Mouse (Mus musculus): ENCODE data around the gene Cd86. TPM values are rescaled to one million over a fixed set of nuclear protein-coding genes. Genes with fewer than 3 reads are reported as not detected.

The Cd86 gene
- polyA plus RNA-seq (2012; rRNA removed) = 10.9 and 15.3 TPM in 2 replicates

DNA sequence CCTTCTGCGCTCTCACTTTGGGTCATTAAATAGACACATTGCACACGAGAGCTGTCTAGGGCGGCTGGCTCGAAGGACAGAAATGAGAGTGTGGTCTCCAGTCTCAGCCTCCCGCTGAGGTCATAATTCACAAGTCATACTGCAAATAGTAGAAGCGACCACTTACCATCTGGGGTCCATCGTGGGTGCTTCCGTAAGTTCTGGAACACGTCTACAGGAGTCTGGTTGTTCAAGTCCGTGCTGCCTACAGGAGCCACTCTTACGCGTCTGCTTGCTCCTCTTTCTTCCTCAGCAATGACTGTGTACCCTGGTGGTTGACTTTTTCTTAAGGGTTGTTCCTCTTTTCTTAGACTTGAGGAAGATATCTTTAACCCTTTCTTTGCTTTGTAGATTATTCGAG lies at the start of gene Cd86:
TSS of gene Cd86 (minus strand) at position 300 of the 400 bp plus-strand sequence.
- Histone ChIP-seq H3K4me1 (ENCODE audit: control insufficient read depth, insufficient read depth, insufficient read length) (peaks cover 10% of the 10 kb centered on the region; the same call in 1 of the 2 replicates), H3K27me3 (ENCODE audit: control insufficient read depth, insufficient read depth, low read length) (no peaks in the 10 kb centered on the region), H3K27ac (ENCODE audit: insufficient read depth, low read length) (peak within 1 kb of the TSS; percentile 90), H3K36me3 (ENCODE audit: control insufficient read depth, insufficient read depth, low read length) (0 out of 2 replicates have a peak, but pooled peaks cover 2% of the 10 kb centered on the region), H3K4me3 (ENCODE audit: extremely low read depth, insufficient read depth, insufficient read length) (peak within 1 kb of the TSS; percentile 73)
- TF ChIP-seq CTCF (IDR thresholded peaks at IDR 0.05; ENCODE audit: extremely low read depth, insufficient read depth, insufficient read length, insufficient replicate concordance) (no peak), POLR2A (IDR thresholded peaks at IDR 0.05; ENCODE audit: low read depth, low read length) (peak; percentile 76)
- 4% methylated on average over 13 of the region's 13 CpGs for WGBS
- DNase-seq (ENCODE audit: low read depth in 1 of 2, low spot score in 2 of 2) = peak; percentile 57 to 69

DNA sequence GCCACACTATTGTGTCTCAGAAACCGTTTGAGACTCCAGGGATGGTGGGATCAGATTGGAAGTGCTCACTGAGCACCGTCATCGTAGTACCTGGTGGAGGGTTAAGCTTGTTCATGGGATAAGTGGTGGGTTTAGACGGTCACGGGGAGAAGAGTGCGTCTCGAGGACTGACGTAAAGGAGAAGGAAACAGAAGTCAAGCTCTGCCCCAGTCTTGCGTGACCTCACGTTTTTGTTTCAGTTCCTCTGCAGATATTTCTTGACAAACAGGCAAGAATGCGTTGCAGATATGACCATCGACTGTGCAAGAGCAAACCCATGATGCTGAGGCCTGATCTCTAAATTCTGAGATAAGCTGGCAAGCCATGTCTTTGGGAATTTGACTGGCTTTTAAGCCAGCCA lies 45.9 kb upstream of the Cd86 start:
- Histone ChIP-seq H3K27ac (ENCODE audit: insufficient read depth, low read length) (peak overlapping the region; percentile 62; the same call in 1 of the 2 replicates), H3K27me3 (ENCODE audit: control insufficient read depth, insufficient read depth, low read length) (no peaks in the 10 kb centered on the region), H3K4me3 (ENCODE audit: extremely low read depth, insufficient read depth, insufficient read length) (no peak overlapping the region), H3K4me1 (ENCODE audit: control insufficient read depth, insufficient read depth, insufficient read length) (peaks cover 19% of the 10 kb centered on the region), H3K36me3 (ENCODE audit: control insufficient read depth, insufficient read depth, low read length) (no peaks in the 10 kb centered on the region)
- no peak for TF ChIP-seq CTCF (IDR thresholded peaks at IDR 0.05; ENCODE audit: extremely low read depth, insufficient read depth, insufficient read length, insufficient replicate concordance)
- TF ChIP-seq POLR2A (IDR thresholded peaks at IDR 0.05; ENCODE audit: low read depth, low read length) = no peak
- peak; percentile 76 to 96 for DNase-seq (ENCODE audit: low read depth in 1 of 2, low spot score in 2 of 2)
- WGBS = 16% methylated on average over 12 of the region's 12 CpGs

DNA sequence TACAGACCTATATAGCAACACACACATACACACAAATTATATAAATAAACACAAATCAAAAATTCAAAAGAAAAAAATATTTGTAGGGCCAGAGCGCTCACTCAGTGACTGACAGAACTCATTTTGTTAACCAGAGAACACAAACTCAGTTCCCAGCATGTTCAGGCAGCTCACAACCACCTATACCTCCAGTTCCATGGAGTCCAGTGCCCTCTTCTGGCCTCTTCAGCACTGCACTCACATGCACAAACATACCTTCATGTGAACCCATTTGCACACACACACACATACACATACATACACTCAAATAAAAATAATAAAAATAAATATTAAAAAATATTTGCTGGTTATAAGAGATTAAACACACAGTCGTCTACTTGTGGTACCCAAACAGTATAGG lies 44.9 kb upstream of the Cd86 start:
- DNase-seq (ENCODE audit: low read depth in 1 of 2, low spot score in 2 of 2) = peak in 1 of 2 experiments; percentile 36
- Histone ChIP-seq H3K36me3 (ENCODE audit: control insufficient read depth, insufficient read depth, low read length) (no peaks in the 10 kb centered on the region), H3K4me1 (ENCODE audit: control insufficient read depth, insufficient read depth, insufficient read length) (peaks cover 19% of the 10 kb centered on the region), H3K27ac (ENCODE audit: insufficient read depth, low read length) (no peak overlapping the region), H3K4me3 (ENCODE audit: extremely low read depth, insufficient read depth, insufficient read length) (no peak overlapping the region), H3K27me3 (ENCODE audit: control insufficient read depth, insufficient read depth, low read length) (no peaks in the 10 kb centered on the region)
- no peak for TF ChIP-seq CTCF (IDR thresholded peaks at IDR 0.05; ENCODE audit: extremely low read depth, insufficient read depth, insufficient read length, insufficient replicate concordance)
- no peak for TF ChIP-seq POLR2A (IDR thresholded peaks at IDR 0.05; ENCODE audit: low read depth, low read length)
- WGBS = 90% methylated on average over 2 of the region's 2 CpGs

DNA sequence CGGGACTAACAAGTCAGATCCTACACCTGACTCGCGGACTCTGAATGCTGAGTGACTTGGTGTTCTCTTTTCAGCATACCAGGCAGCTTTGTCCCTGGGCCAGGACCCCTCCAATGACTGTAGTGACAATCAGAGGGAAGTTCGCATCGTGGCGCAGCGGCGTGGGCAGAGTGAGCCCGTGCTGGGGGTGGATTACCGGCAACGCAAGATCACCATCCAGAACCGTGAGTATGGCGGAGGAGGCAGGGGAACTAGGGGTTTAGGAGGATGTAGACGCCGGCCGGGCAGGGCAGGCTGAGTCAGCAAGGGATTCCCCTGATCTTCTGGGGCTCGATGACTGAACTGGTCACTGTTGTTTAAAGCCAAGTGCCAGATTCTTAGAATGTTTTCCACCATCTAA lies 43.5 kb upstream of the Cd86 start:
- TF ChIP-seq CTCF (IDR thresholded peaks at IDR 0.05; ENCODE audit: extremely low read depth, insufficient read depth, insufficient read length, insufficient replicate concordance) (no peak), POLR2A (IDR thresholded peaks at IDR 0.05; ENCODE audit: low read depth, low read length) (no peak)
- H3K27me3 ChIP-seq (ENCODE audit: control insufficient read depth, insufficient read depth, low read length) = no peaks in the 10 kb centered on the region
- no peaks in the 10 kb centered on the region for H3K36me3 ChIP-seq (ENCODE audit: control insufficient read depth, insufficient read depth, low read length)
- DNase-seq (ENCODE audit: low read depth in 1 of 2, low spot score in 2 of 2) = peak; percentile 63 to 72
- peaks cover 19% of the 10 kb centered on the region for H3K4me1 ChIP-seq (ENCODE audit: control insufficient read depth, insufficient read depth, insufficient read length)
- peak overlapping the region; percentile 50 for H3K27ac ChIP-seq (ENCODE audit: insufficient read depth, low read length)
- H3K4me3 ChIP-seq (ENCODE audit: extremely low read depth, insufficient read depth, insufficient read length) = peak overlapping the region; percentile 11; the same call in 1 of the 2 replicates
- WGBS = 27% methylated on average over 17 of the region's 17 CpGs

DNA sequence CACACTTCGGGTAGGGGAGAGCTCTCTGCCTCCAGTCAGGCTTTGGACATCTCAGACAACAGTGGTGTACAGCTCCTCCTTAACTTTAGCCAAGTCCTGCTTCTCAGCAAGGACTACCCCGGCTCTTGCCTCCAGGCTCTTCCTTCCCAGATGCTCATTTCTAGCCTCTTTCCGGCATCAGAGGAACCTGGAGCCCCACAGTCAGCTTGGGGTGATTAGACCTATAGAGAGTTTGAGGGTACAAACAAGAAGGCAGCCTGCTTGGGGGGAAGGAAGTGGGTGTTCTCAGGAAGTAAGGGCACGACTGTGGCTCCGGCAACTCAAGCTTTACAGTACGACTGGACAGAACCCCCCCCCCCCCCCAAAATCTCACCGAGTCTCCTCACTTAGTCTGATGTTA lies 42.9 kb upstream of the Cd86 start:
- 15% methylated on average over 7 of the region's 7 CpGs for WGBS
- Histone ChIP-seq H3K27ac (ENCODE audit: insufficient read depth, low read length) (peak overlapping the region; percentile 50), H3K4me1 (ENCODE audit: control insufficient read depth, insufficient read depth, insufficient read length) (peaks cover 19% of the 10 kb centered on the region), H3K36me3 (ENCODE audit: control insufficient read depth, insufficient read depth, low read length) (no peaks in the 10 kb centered on the region), H3K4me3 (ENCODE audit: extremely low read depth, insufficient read depth, insufficient read length) (no peak overlapping the region), H3K27me3 (ENCODE audit: control insufficient read depth, insufficient read depth, low read length) (no peaks in the 10 kb centered on the region)
- DNase-seq (ENCODE audit: low read depth in 1 of 2, low spot score in 2 of 2) = peak in 1 of 2 experiments; percentile 51
- TF ChIP-seq CTCF (IDR thresholded peaks at IDR 0.05; ENCODE audit: extremely low read depth, insufficient read depth, insufficient read length, insufficient replicate concordance) (no peak), POLR2A (IDR thresholded peaks at IDR 0.05; ENCODE audit: low read depth, low read length) (no peak)

DNA sequence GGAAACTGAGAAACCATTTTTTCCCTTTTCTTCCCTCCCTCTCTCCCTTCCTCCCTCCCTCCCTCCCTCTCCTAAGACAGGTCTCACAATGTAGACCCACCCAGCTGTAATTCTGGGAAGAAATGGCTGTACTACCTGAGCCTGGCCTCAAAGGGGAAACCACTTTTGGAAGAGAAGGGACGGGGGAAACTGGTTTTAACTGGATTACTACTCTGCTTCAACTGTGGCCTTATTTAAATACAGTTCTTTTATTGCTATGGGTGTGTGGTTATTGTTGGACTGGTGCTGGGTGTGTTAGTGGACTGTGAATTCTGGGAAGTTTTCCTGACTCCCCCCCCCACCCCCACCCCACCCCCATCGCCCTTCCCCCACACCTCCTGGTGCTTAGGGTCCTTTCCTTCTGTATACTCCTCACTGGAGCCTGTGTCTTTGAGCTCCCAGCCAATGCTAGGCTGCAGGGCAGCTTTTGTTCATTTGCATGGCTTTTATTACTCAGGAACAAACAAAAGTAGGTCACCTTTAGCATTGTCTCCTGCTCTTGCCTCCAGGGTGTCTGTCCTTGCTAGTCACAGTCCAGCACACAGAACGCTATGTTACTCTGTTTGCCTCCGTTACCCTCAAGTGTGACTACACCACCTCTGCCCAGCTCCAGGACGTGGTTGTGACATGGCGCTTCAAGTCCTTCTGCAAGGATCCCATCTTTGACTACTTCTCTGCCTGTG lies 42.0 kb upstream of the Cd86 start:
- Histone ChIP-seq H3K36me3 (ENCODE audit: control insufficient read depth, insufficient read depth, low read length) (no peaks in the 10 kb centered on the region), H3K4me1 (ENCODE audit: control insufficient read depth, insufficient read depth, insufficient read length) (peaks cover 19% of the 10 kb centered on the region), H3K27me3 (ENCODE audit: control insufficient read depth, insufficient read depth, low read length) (no peaks in the 10 kb centered on the region), H3K27ac (ENCODE audit: insufficient read depth, low read length) (peak overlapping the region; percentile 48; the same call in 1 of the 2 replicates), H3K4me3 (ENCODE audit: extremely low read depth, insufficient read depth, insufficient read length) (no peak overlapping the region)
- TF ChIP-seq POLR2A (IDR thresholded peaks at IDR 0.05; ENCODE audit: low read depth, low read length) (no peak), CTCF (IDR thresholded peaks at IDR 0.05; ENCODE audit: extremely low read depth, insufficient read depth, insufficient read length, insufficient replicate concordance) (no peak)
- 78% methylated on average over 6 of the region's 6 CpGs for WGBS
- DNase-seq (ENCODE audit: low read depth in 1 of 2, low spot score in 2 of 2) = no peak

DNA sequence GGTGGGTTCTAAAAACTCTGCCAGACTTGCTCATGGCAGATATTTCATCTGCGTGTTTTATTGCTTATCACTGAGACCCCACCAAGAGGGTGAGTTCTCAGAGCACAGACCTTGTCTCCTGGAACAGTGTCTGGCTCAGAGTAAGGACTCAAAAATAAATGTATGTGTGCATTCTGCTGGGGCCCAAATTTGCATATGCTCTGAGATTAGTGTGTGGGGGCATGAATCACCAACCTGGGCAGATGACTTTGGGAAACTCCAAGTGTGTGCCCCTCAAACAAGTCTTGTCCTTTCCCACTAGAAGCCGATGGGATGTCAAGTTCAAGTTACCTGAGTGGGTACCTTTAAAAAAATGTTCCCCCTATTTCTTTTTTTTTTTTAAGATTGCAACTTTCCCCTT lies 34.6 kb upstream of the Cd86 start:
- Histone ChIP-seq H3K27ac (ENCODE audit: insufficient read depth, low read length) (no peak overlapping the region), H3K27me3 (ENCODE audit: control insufficient read depth, insufficient read depth, low read length) (no peaks in the 10 kb centered on the region), H3K4me3 (ENCODE audit: extremely low read depth, insufficient read depth, insufficient read length) (no peak overlapping the region), H3K4me1 (ENCODE audit: control insufficient read depth, insufficient read depth, insufficient read length) (no peaks in the 10 kb centered on the region; the same call in 1 of the 2 replicates), H3K36me3 (ENCODE audit: control insufficient read depth, insufficient read depth, low read length) (no peaks in the 10 kb centered on the region)
- WGBS = 81% methylated on average over 2 of the region's 2 CpGs
- TF ChIP-seq POLR2A (IDR thresholded peaks at IDR 0.05; ENCODE audit: low read depth, low read length) (no peak), CTCF (IDR thresholded peaks at IDR 0.05; ENCODE audit: extremely low read depth, insufficient read depth, insufficient read length, insufficient replicate concordance) (no peak)
- DNase-seq (ENCODE audit: low read depth in 1 of 2, low spot score in 2 of 2) = no peak

Measured in spleen, adult 2 months (tissue).